Mouse (Mus musculus): ENCODE measurements around the gene Aptx. TPM values are rescaled to one million over a fixed set of nuclear protein-coding genes. Genes with fewer than 3 reads are reported as not detected.

Gene Aptx
- polyA plus RNA-seq (2014; fragmentation: Nextera tagmentation; extraction: Ambion mirVana) = 44.6 and 45.8 TPM in 2 replicates

- Histone ChIP-seq H3K27ac (ENCODE audit: low read depth, low read length) (peak within 1 kb of the TSS; percentile 81), H3K4me3 (ENCODE audit: low read depth, low read length) (peak within 1 kb of the TSS; percentile 62), H3K9me3 (ENCODE audit: control insufficient read depth, low read length) (no peaks in the 10 kb centered on the region), H3K36me3 (ENCODE audit: control insufficient read depth, insufficient read depth, low read length) (no peaks in the 10 kb centered on the region), H3K4me1 (ENCODE audit: control insufficient read depth, insufficient read depth, low read length) (peaks cover 16% of the 10 kb centered on the region), H3K4me2 (peak within 1 kb of the TSS; percentile 72), H3K27me3 (ENCODE audit: control insufficient read depth, insufficient read depth, low read length) (no peaks in the 10 kb centered on the region), H3K9ac (ENCODE audit: low read length) (peak within 1 kb of the TSS; percentile 74)
- under 1% methylated on average over 42 of the region's 42 CpGs for WGBS
- peak; percentile 100 for DNase-seq (ENCODE audit: low spot score, missing footprints)
- peak; percentile 94 for ATAC-seq (ENCODE audit: low FRiP score)
Measured at GRCm38 (mm10) chr4:40702797-40703709, at the start of gene Aptx. Gene Aptx (minus strand): TSS chr4:40703194.

DNA sequence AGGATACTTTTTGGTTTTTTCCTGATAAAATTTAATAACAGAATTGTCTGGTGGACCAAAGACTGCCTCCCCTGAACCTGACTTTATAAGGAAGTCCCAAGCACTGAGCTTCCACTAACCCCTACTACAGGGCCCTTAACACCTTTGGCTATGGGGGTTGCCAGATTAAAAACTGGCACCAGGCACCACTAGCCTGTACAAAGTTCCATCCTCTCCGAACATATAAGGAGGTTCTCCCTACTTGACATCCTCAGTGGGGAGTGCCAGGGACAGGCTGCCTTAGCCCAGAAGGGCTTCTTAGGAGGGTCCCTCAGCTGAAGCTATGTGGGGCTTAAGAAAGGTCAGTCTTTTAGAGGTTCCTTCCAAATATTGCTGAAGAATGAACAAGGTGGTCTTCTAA, 32.4 kb upstream of the Aptx start:
- H3K36me3 ChIP-seq (ENCODE audit: control insufficient read depth, insufficient read depth, low read length) = peaks cover 14% of the 10 kb centered on the region
- DNase-seq (ENCODE audit: low spot score, missing footprints) (no peak), ATAC-seq (ENCODE audit: low FRiP score) (no peak)
- 70% methylated on average over 1 of the region's 1 CpGs for WGBS
- no peaks in the 10 kb centered on the region for H3K4me1 ChIP-seq (ENCODE audit: control insufficient read depth, insufficient read depth, low read length)
- no peaks in the 10 kb centered on the region for H3K27me3 ChIP-seq (ENCODE audit: control insufficient read depth, insufficient read depth, low read length)
- no peak overlapping the region for H3K9ac ChIP-seq (ENCODE audit: low read length)
- H3K9me3 ChIP-seq (ENCODE audit: control insufficient read depth, low read length) = no peaks in the 10 kb centered on the region
- H3K4me3 ChIP-seq (ENCODE audit: low read depth, low read length) = no peak overlapping the region
- no peak overlapping the region for H3K27ac ChIP-seq (ENCODE audit: low read depth, low read length)
- no peak overlapping the region for H3K4me2 ChIP-seq

DNA sequence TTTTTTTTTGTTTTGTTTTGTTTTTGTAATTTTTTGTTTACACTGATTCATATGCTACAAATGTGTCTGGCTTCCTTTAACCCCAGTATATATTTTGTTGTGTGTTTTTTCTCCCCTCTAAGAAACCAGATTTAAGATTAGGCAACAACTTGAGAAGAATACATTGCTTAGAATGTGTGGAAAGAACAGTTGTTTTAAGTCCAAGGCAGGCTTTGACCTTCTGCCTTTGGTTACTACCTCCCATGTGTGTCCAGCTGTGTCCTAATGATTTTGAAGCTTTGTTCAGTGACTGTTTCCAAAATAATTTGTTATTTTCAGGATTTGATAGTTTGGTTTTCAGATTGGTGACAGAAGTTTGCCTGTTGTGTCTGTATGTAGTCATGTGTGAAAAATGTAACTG, 28.3 kb upstream of the Aptx start:
- Histone ChIP-seq H3K4me3 (ENCODE audit: low read depth, low read length) (no peak overlapping the region), H3K4me2 (no peak overlapping the region), H3K9ac (ENCODE audit: low read length) (no peak overlapping the region), H3K9me3 (ENCODE audit: control insufficient read depth, low read length) (no peaks in the 10 kb centered on the region), H3K36me3 (ENCODE audit: control insufficient read depth, insufficient read depth, low read length) (peaks cover 27% of the 10 kb centered on the region), H3K27me3 (ENCODE audit: control insufficient read depth, insufficient read depth, low read length) (no peaks in the 10 kb centered on the region), H3K4me1 (ENCODE audit: control insufficient read depth, insufficient read depth, low read length) (no peaks in the 10 kb centered on the region), H3K27ac (ENCODE audit: low read depth, low read length) (no peak overlapping the region)
- ATAC-seq (ENCODE audit: low FRiP score) (no peak), DNase-seq (ENCODE audit: low spot score, missing footprints) (no peak)

DNA sequence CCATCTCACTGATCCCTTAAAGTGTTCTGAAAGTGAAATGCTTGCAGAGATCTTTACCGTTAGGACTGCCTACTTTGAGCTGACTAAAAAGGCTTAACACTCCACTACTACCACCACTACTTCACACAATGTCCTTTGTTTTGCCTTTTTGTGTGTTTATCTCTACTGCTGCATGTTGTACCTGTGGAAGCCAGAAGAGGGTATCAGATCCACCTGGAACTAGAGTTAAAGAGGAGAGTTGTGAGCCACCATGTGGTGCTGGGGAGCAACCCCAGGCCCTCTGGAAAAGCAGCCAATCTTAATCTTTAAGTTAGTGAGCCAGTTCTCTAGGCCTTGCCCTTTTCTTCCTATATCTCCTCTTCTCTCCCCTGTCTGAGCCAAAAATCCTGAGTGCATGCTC, 24.3 kb upstream of the Aptx start:
- Histone ChIP-seq H3K4me2 (no peak overlapping the region), H3K36me3 (ENCODE audit: control insufficient read depth, insufficient read depth, low read length) (peaks cover 22% of the 10 kb centered on the region), H3K9ac (ENCODE audit: low read length) (no peak overlapping the region), H3K27me3 (ENCODE audit: control insufficient read depth, insufficient read depth, low read length) (no peaks in the 10 kb centered on the region), H3K9me3 (ENCODE audit: control insufficient read depth, low read length) (no peaks in the 10 kb centered on the region), H3K4me3 (ENCODE audit: low read depth, low read length) (no peak overlapping the region), H3K4me1 (ENCODE audit: control insufficient read depth, insufficient read depth, low read length) (peaks cover 15% of the 10 kb centered on the region), H3K27ac (ENCODE audit: low read depth, low read length) (no peak overlapping the region)
- ATAC-seq (ENCODE audit: low FRiP score) = no peak
- WGBS = 96% methylated on average over 1 of the region's 1 CpGs
- no peak for DNase-seq (ENCODE audit: low spot score, missing footprints)

GRCm38 (mm10) chr4:40725554-40725953, 22.6 kb upstream of the Aptx start:
- Histone ChIP-seq H3K9me3 (ENCODE audit: control insufficient read depth, low read length) (no peaks in the 10 kb centered on the region), H3K36me3 (ENCODE audit: control insufficient read depth, insufficient read depth, low read length) (peaks cover 18% of the 10 kb centered on the region), H3K27me3 (ENCODE audit: control insufficient read depth, insufficient read depth, low read length) (no peaks in the 10 kb centered on the region), H3K4me2 (no peak overlapping the region), H3K4me3 (ENCODE audit: low read depth, low read length) (no peak overlapping the region), H3K4me1 (ENCODE audit: control insufficient read depth, insufficient read depth, low read length) (peaks cover 19% of the 10 kb centered on the region), H3K9ac (ENCODE audit: low read length) (no peak overlapping the region), H3K27ac (ENCODE audit: low read depth, low read length) (no peak overlapping the region)
- DNase-seq (ENCODE audit: low spot score, missing footprints) (no peak), ATAC-seq (ENCODE audit: low FRiP score) (no peak)

DNA sequence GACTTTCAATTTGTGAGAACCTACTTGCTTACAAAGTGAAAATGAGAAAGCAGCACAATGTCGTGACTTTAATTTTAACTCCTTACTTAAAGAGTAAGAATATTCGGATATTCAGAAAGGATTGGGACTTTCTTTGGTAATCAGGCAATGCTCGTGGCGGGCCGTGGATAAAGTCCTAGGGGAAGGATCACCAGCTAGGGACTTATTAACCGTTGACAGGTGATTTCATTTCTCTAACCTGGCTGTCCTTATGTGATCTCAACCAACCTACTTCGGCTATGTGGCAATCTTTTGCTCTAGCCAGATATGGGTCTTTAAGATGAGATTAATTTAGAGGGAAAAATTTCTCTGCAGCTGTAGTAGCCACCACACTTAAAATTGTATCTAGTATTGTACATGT, 22.1 kb upstream of the Aptx start:
- Histone ChIP-seq H3K9ac (ENCODE audit: low read length) (no peak overlapping the region), H3K27ac (ENCODE audit: low read depth, low read length) (no peak overlapping the region), H3K36me3 (ENCODE audit: control insufficient read depth, insufficient read depth, low read length) (peaks cover 18% of the 10 kb centered on the region), H3K4me1 (ENCODE audit: control insufficient read depth, insufficient read depth, low read length) (peaks cover 19% of the 10 kb centered on the region), H3K9me3 (ENCODE audit: control insufficient read depth, low read length) (no peaks in the 10 kb centered on the region), H3K4me3 (ENCODE audit: low read depth, low read length) (no peak overlapping the region), H3K27me3 (ENCODE audit: control insufficient read depth, insufficient read depth, low read length) (no peaks in the 10 kb centered on the region), H3K4me2 (no peak overlapping the region)
- WGBS = 90% methylated on average over 7 of the region's 7 CpGs
- ATAC-seq (ENCODE audit: low FRiP score) (no peak), DNase-seq (ENCODE audit: low spot score, missing footprints) (no peak)

DNA sequence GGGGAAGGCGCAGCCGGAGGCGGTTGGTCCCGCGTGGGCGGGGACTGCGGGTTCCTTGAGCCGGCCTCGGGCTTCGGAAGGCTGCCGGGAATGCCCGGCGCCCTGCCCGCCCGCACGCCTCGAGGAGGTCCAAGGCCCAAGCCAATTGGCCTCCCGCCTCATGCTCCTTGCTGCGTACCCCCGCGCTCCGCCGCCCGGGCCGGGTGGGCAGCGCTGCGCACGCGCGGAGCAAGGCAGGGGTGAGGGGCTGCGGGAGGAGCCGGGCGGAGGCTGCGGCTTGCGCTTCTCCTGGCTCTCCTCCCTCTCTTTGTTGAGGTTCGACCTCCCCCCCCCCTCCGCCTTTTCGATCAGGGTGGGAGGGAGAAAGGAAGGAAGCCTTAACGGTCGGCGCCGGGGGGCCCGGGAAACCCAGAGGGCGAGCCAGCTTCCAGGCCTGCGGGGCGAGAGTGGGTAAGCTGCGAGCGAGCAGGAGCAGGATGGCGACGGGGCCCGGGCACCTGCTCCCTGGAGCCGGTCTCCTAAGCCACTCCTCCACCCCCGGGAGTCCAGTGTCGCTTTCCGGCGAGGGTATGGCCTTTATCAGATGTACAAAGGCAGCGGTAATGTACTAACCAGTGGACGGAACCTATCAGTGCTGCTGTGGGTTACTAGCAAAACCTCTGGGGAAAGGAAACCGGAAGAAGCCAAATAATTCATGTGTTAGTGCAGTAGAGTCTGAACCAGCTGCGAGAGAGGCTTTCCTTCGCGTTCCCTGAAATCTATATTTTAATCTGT, 19.9 kb upstream of the Aptx start:
- H3K27ac ChIP-seq (ENCODE audit: low read depth, low read length) = peak overlapping the region; percentile 99
- H3K27me3 ChIP-seq (ENCODE audit: control insufficient read depth, insufficient read depth, low read length) = no peaks in the 10 kb centered on the region
- ATAC-seq (ENCODE audit: low FRiP score) = peak; percentile 92
- H3K4me2 ChIP-seq = peak overlapping the region; percentile 72
- peak overlapping the region; percentile 66 for H3K4me3 ChIP-seq (ENCODE audit: low read depth, low read length)
- no peaks in the 10 kb centered on the region for H3K9me3 ChIP-seq (ENCODE audit: control insufficient read depth, low read length)
- peaks cover 19% of the 10 kb centered on the region for H3K4me1 ChIP-seq (ENCODE audit: control insufficient read depth, insufficient read depth, low read length)
- peak; percentile 98 for DNase-seq (ENCODE audit: low spot score, missing footprints)
- H3K36me3 ChIP-seq (ENCODE audit: control insufficient read depth, insufficient read depth, low read length) = peaks cover 9% of the 10 kb centered on the region
- under 1% methylated on average over 59 of the region's 62 CpGs for WGBS
- peak overlapping the region; percentile 84 for H3K9ac ChIP-seq (ENCODE audit: low read length)

DNA sequence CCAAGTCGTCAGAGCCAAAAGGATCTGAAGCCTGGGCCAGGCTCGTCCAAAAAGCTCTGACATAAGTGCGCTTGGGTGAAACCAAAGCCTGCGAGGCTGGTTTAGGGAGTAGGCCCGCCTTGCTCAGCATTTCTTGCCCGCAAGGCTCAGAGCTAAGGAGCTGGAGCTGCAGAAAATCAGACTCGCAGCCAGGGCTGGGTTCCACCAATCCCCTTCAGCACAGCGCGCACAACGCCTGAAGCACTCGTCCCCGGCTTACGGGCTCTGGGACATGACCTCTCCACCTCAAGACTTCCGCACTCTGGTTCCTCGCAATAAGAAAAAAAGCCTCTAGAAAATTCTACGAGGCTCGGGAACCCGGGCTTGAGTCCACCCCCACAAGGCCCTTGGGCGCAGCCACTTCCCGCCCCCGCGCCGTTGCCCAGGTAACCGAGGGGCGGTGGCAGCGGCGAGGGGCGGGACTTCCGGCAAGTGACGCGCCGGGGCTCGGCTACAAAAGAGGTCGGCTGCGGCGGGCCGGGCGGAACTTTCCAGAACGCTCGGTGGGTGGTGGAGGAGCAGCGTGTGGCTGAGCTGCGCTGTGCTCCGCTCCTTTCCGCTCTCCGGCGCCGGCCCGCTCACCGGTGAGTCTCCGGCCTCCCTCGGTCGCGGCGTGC, 19.1 kb upstream of the Aptx start, which contains the start of gene Dnaja1:
Gene Dnaja1 (plus strand): TSS at position 140 of the 656 bp plus-strand sequence.
- H3K9me3 ChIP-seq (ENCODE audit: control insufficient read depth, low read length) = no peaks in the 10 kb centered on the region
- H3K4me2 ChIP-seq = peak within 1 kb of the TSS; percentile 72
- peak; percentile 92 for ATAC-seq (ENCODE audit: low FRiP score)
- 1% methylated on average over 53 of the region's 54 CpGs for WGBS
- H3K27ac ChIP-seq (ENCODE audit: low read depth, low read length) = peak within 1 kb of the TSS; percentile 99
- peaks cover 19% of the 10 kb centered on the region for H3K4me1 ChIP-seq (ENCODE audit: control insufficient read depth, insufficient read depth, low read length)
- peak; percentile 100 for DNase-seq (ENCODE audit: low spot score, missing footprints)
- H3K27me3 ChIP-seq (ENCODE audit: control insufficient read depth, insufficient read depth, low read length) = no peaks in the 10 kb centered on the region
- peaks cover 5% of the 10 kb centered on the region for H3K36me3 ChIP-seq (ENCODE audit: control insufficient read depth, insufficient read depth, low read length)
- peak within 1 kb of the TSS; percentile 84 for H3K9ac ChIP-seq (ENCODE audit: low read length)
- H3K4me3 ChIP-seq (ENCODE audit: low read depth, low read length) = peak within 1 kb of the TSS; percentile 66

Measured in midbrain, embryonic 11.5 days (tissue).